26 mouse cellular contexts compared by ENCODE assay signal in genomic region chr8:83672936-83673335, GRCm38 (mm10). TPM values are rescaled to one million over a fixed set of nuclear protein-coding genes. Genes with fewer than 3 reads are reported as not detected.
DNase-seq lines count a peak whose midpoint lies in the region; ATAC-seq and TF ChIP-seq lines count a peak whose summit lies in the region.
"Had no signal": no experiment of that assay in that cellular context is flagged by ENCODE, and none has a peak within 500 bp of the region (broad histone marks: within the 10 kb centered on the region; RNA-seq: fewer than 3 reads in every experiment).

No protein-coding gene starts in this region.

- no peak overlapping the region for H3K4me3 ChIP-seq in heart, embryonic 15.5 days
- H3K4me3 ChIP-seq in kidney, postnatal 0 days (replicated peaks; ENCODE audit: low read depth, low read length), result no peak overlapping the region
- H3K4me3 ChIP-seq in kidney, adult 2 months (ENCODE audit: insufficient read depth, low read depth, low read length), result no peak overlapping the region
- H3K4me3 ChIP-seq in bone marrow macrophage, adult 2 months (ENCODE audit: insufficient read depth, low read length), result no peak overlapping the region
- no peak overlapping the region for H3K4me3 ChIP-seq in intestine, embryonic 15.5 days (replicated peaks)
- H3K4me3 ChIP-seq: embryonic facial prominence, embryonic 13.5 days; erythroblast, embryonic 14.5 days; forebrain, embryonic 12.5 days; forebrain, embryonic 15.5 days; heart, adult 2 months had no signal

- H3K4me1 ChIP-seq in heart, embryonic 15.5 days (replicated peaks), result peaks cover 9% of the 10 kb centered on the region
- peaks cover 6% of the 10 kb centered on the region for H3K4me1 ChIP-seq in kidney, postnatal 0 days (replicated peaks; ENCODE audit: insufficient read depth, low read length)
- no peaks in the 10 kb centered on the region for H3K4me1 ChIP-seq in kidney, adult 2 months (ENCODE audit: control insufficient read depth, insufficient read depth, low read length)
- H3K4me1 ChIP-seq in bone marrow macrophage, adult 2 months (ENCODE audit: control insufficient read depth, insufficient read depth, low read length), result no peaks in the 10 kb centered on the region
- peaks cover 10% of the 10 kb centered on the region for H3K4me1 ChIP-seq in intestine, embryonic 15.5 days (replicated peaks)

- no peak for DNase-seq in heart, adult 8-10 months (ENCODE audit: low spot score)
- peak; percentile 39 for DNase-seq in kidney, postnatal 0 days (ENCODE audit: low spot score)
- no peak for DNase-seq in kidney, adult 2 months
- DNase-seq in 3T3-L1 (ENCODE audit: low read depth, low spot score), result peak; percentile 54
- DNase-seq: adrenal gland, adult 8-10 months; adrenal gland, postnatal 25 days; cerebellum, adult 2 months; cerebellum, adult 9-11 months; cerebellum, postnatal 25 days; gastrocnemius, postnatal 25 days; heart, adult 2 months; heart, postnatal 14 days; heart, postnatal 4 days had no signal

- no peak overlapping the region for H3K4me2 ChIP-seq in heart, embryonic 15.5 days
- no peak overlapping the region for H3K4me2 ChIP-seq in kidney, postnatal 0 days (ENCODE audit: low read length)
- no peak overlapping the region for H3K4me2 ChIP-seq in intestine, embryonic 15.5 days (replicated peaks)
- H3K4me2 ChIP-seq: embryonic facial prominence, embryonic 13.5 days; forebrain, embryonic 12.5 days; forebrain, embryonic 15.5 days; heart, embryonic 11.5 days; hindbrain, embryonic 14.5 days had no signal

- TF ChIP-seq CTCF in kidney, postnatal 0 days (IDR thresholded peaks at IDR 0.05; ENCODE audit: low read depth), result peak; percentile 10; the same call in 1 of the 2 replicates
- TF ChIP-seq CTCF in kidney, adult 2 months (conservative IDR thresholded peaks at IDR 0.05; ENCODE audit: insufficient read depth, insufficient read length, low read depth, low read length), result no peak
- TF ChIP-seq CTCF in bone marrow macrophage, adult 2 months (IDR thresholded peaks at IDR 0.05; ENCODE audit: low read depth, low read length), result 0 out of 2 replicates have a peak, but pooled peaks have one; percentile 9

- 61% methylated on average over 5 of the region's 5 CpGs for WGBS in heart, embryonic 15.5 days
- 52% methylated on average over 5 of the region's 5 CpGs for WGBS in kidney, postnatal 0 days
- 43% methylated on average over 5 of the region's 5 CpGs for WGBS in kidney, adult 2 months
- WGBS in intestine, embryonic 15.5 days, result 56% methylated on average over 5 of the region's 5 CpGs

- H3K9ac ChIP-seq in heart, embryonic 15.5 days, result no peak overlapping the region
- H3K9ac ChIP-seq in kidney, postnatal 0 days (ENCODE audit: low read depth, low read length), result no peak overlapping the region
- H3K9ac ChIP-seq in intestine, embryonic 15.5 days, result no peak overlapping the region
- H3K9ac ChIP-seq: embryonic facial prominence, embryonic 13.5 days; forebrain, embryonic 12.5 days; forebrain, embryonic 15.5 days; hindbrain, embryonic 14.5 days had no signal

- H3K27ac ChIP-seq in heart, embryonic 15.5 days, result no peak overlapping the region
- H3K27ac ChIP-seq in kidney, postnatal 0 days, result no peak overlapping the region
- H3K27ac ChIP-seq in kidney, adult 2 months (ENCODE audit: insufficient read depth, low read depth, low read length), result no peak overlapping the region
- H3K27ac ChIP-seq in bone marrow macrophage, adult 2 months (ENCODE audit: insufficient read depth, low read depth, low read length), result no peak overlapping the region
- no peak overlapping the region for H3K27ac ChIP-seq in intestine, embryonic 15.5 days
- H3K27ac ChIP-seq: embryonic facial prominence, embryonic 13.5 days; forebrain, embryonic 12.5 days; forebrain, embryonic 15.5 days; heart, adult 2 months; hindbrain, embryonic 14.5 days; hindbrain, postnatal 0 days had no signal

- 0 out of 2 replicates have a peak, but pooled peaks have one; percentile 19 for ATAC-seq in heart, embryonic 15.5 days (replicated peaks; ENCODE audit: insufficient number of reproducible peaks, insufficient read depth, low FRiP score, low read depth)
- ATAC-seq in kidney, postnatal 0 days (replicated peaks; ENCODE audit: low FRiP score, low read depth), result no peak
- ATAC-seq in inflammation-experienced regulatory T-cells, adult 6 months, result no peak
- ATAC-seq in intestine, embryonic 15.5 days, result no peak
- ATAC-seq: activated CD4-positive, CD25-positive, alpha-beta regulatory T cell, adult 4 months; CD4-positive, CD25-positive, alpha-beta regulatory T cell, adult 4 months; forebrain, embryonic 15.5 days; hindbrain, postnatal 0 days had no signal

- H3K36me3 ChIP-seq in heart, embryonic 15.5 days, result peaks cover 42% of the 10 kb centered on the region
- peaks cover 57% of the 10 kb centered on the region for H3K36me3 ChIP-seq in kidney, postnatal 0 days (ENCODE audit: insufficient read depth, low read length)
- H3K36me3 ChIP-seq in kidney, adult 2 months (ENCODE audit: control insufficient read depth, insufficient read depth, low read length), result peaks cover 3% of the 10 kb centered on the region; the same call in 1 of the 2 replicates
- peaks cover 48% of the 10 kb centered on the region for H3K36me3 ChIP-seq in intestine, embryonic 15.5 days

- TF ChIP-seq POLR2A in kidney, adult 2 months (IDR thresholded peaks at IDR 0.05; ENCODE audit: low read depth, low read length), result no peak
- no peak for TF ChIP-seq POLR2A in bone marrow macrophage, adult 2 months (IDR thresholded peaks at IDR 0.05; ENCODE audit: borderline replicate concordance, low read depth, low read length)

- peaks cover 3% of the 10 kb centered on the region for H3K27me3 ChIP-seq in heart, embryonic 15.5 days
- no peaks in the 10 kb centered on the region for H3K27me3 ChIP-seq in kidney, postnatal 0 days (ENCODE audit: insufficient read depth, low read length)
- no peaks in the 10 kb centered on the region for H3K27me3 ChIP-seq in kidney, adult 2 months (replicated peaks; ENCODE audit: control insufficient read depth, insufficient read depth, low read length)
- no peaks in the 10 kb centered on the region for H3K27me3 ChIP-seq in intestine, embryonic 15.5 days (replicated peaks)
- H3K27me3 ChIP-seq: forebrain, embryonic 15.5 days had no signal

- H3K9me3 ChIP-seq in heart, embryonic 15.5 days (replicated peaks), result no peaks in the 10 kb centered on the region
- H3K9me3 ChIP-seq in kidney, postnatal 0 days (replicated peaks; ENCODE audit: low read length), result no peaks in the 10 kb centered on the region
- H3K9me3 ChIP-seq in intestine, embryonic 15.5 days, result no peaks in the 10 kb centered on the region
- H3K9me3 ChIP-seq: embryonic facial prominence, embryonic 13.5 days; forebrain, embryonic 12.5 days; forebrain, embryonic 15.5 days had no signal

RNA-seq across cellular contexts. Expression of gene Ptger1, which starts 6.5 kb away (rescaled TPM):
- polyA plus RNA-seq in heart, embryonic 15.5 days (2015; fragmentation: Nextera tagmentation; extraction: Ambion mirVana), result 0.45 and 0.84 TPM in 2 replicates
- under 1 TPM; 0.17 to 0.57 (median 0.26) TPM for total RNA-seq in heart, adult 8-10 months (2022)
- 9.4 and 9.8 TPM in 2 replicates for polyA plus RNA-seq in kidney, postnatal 0 days (2015; fragmentation: Nextera tagmentation; extraction: Ambion mirVana)
- 21.8 and 23.3 TPM in 2 replicates for polyA plus RNA-seq in kidney, adult 2 months (2012; rRNA removed)
- 0.16 and 0.53 TPM in 2 replicates for polyA plus RNA-seq in bone marrow macrophage, adult 2 months (2012; ENCODE audit: insufficient read depth, insufficient read length, missing spikeins)
- polyA plus RNA-seq in inflammation-experienced regulatory T-cells, adult 6 months (2017; shearing (Covaris generic)), result 1 to 10 TPM in 2 of 3 experiments, under 1 TPM in 1; 0.60 to 1.2 (median 1.1) TPM
- polyA plus RNA-seq in intestine, embryonic 15.5 days (2015; fragmentation: Nextera tagmentation; extraction: Ambion mirVana), result 1.2 and 1.6 TPM in 2 replicates

RNA-seq across cellular contexts. Expression of gene Gipc1, which starts 20.5 kb away (rescaled TPM):
- 127 and 141 TPM in 2 replicates for polyA plus RNA-seq in heart, embryonic 15.5 days (2015; fragmentation: Nextera tagmentation; extraction: Ambion mirVana)
- total RNA-seq in heart, adult 8-10 months (2022), result 10 to 100 TPM; 21.4 to 25.1 (median 23.3) TPM
- 197 and 212 TPM in 2 replicates for polyA plus RNA-seq in kidney, postnatal 0 days (2015; fragmentation: Nextera tagmentation; extraction: Ambion mirVana)
- 57.6 and 66.6 TPM in 2 replicates for polyA plus RNA-seq in kidney, adult 2 months (2012; rRNA removed)
- polyA plus RNA-seq in bone marrow macrophage, adult 2 months (2012; ENCODE audit: insufficient read depth, insufficient read length, missing spikeins), result 25.6 and 32.2 TPM in 2 replicates
- 10 to 100 TPM; 14.4 to 18.1 (median 14.7) TPM for polyA plus RNA-seq in inflammation-experienced regulatory T-cells, adult 6 months (2017; shearing (Covaris generic))
- polyA plus RNA-seq in intestine, embryonic 15.5 days (2015; fragmentation: Nextera tagmentation; extraction: Ambion mirVana), result 163 and 166 TPM in 2 replicates

RNA-seq across cellular contexts. Expression of gene Pkn1, which starts 26.0 kb away (rescaled TPM):
- polyA plus RNA-seq in heart, embryonic 15.5 days (2015; fragmentation: Nextera tagmentation; extraction: Ambion mirVana), result 15.4 and 22.1 TPM in 2 replicates
- 10 to 100 TPM; 44.0 to 47.6 (median 46.6) TPM for total RNA-seq in heart, adult 8-10 months (2022)
- 31.0 and 33.2 TPM in 2 replicates for polyA plus RNA-seq in kidney, postnatal 0 days (2015; fragmentation: Nextera tagmentation; extraction: Ambion mirVana)
- polyA plus RNA-seq in kidney, adult 2 months (2012; rRNA removed), result 81.9 and 98.1 TPM in 2 replicates
- 148 and 174 TPM in 2 replicates for polyA plus RNA-seq in bone marrow macrophage, adult 2 months (2012; ENCODE audit: insufficient read depth, insufficient read length, missing spikeins)
- 10 to 100 TPM; 20.3 to 27.7 (median 24.6) TPM for polyA plus RNA-seq in inflammation-experienced regulatory T-cells, adult 6 months (2017; shearing (Covaris generic))
- 34.4 and 35.2 TPM in 2 replicates for polyA plus RNA-seq in intestine, embryonic 15.5 days (2015; fragmentation: Nextera tagmentation; extraction: Ambion mirVana)

RNA-seq across cellular contexts. Expression of gene Ddx39, which starts 42.0 kb away (rescaled TPM):
- polyA plus RNA-seq in heart, embryonic 15.5 days (2015; fragmentation: Nextera tagmentation; extraction: Ambion mirVana), result 107 and 135 TPM in 2 replicates
- total RNA-seq in heart, adult 8-10 months (2022), result 10 to 100 TPM; 14.2 to 17.0 (median 15.4) TPM
- 110 and 128 TPM in 2 replicates for polyA plus RNA-seq in kidney, postnatal 0 days (2015; fragmentation: Nextera tagmentation; extraction: Ambion mirVana)
- polyA plus RNA-seq in kidney, adult 2 months (2012; rRNA removed), result 25.1 and 28.7 TPM in 2 replicates
- 27.9 and 28.4 TPM in 2 replicates for polyA plus RNA-seq in bone marrow macrophage, adult 2 months (2012; ENCODE audit: insufficient read depth, insufficient read length, missing spikeins)
- polyA plus RNA-seq in inflammation-experienced regulatory T-cells, adult 6 months (2017; shearing (Covaris generic)), result 100 to 1,000 TPM; 166 to 211 (median 167) TPM
- polyA plus RNA-seq in intestine, embryonic 15.5 days (2015; fragmentation: Nextera tagmentation; extraction: Ambion mirVana), result 215 and 226 TPM in 2 replicates

Comparison
In these comparisons a context has a peak if more than half of its experiments do, and no peak if none do; other contexts are left out.
1. DNase-seq: peak in kidney, postnatal 0 days (single experiment) and 3T3-L1 (single experiment); none in heart, adult 8-10 months (single experiment) and kidney, adult 2 months (single experiment).